Mouse (Mus musculus): Measurements from ENCODE around the gene Fam50b. TPM values are rescaled to one million over a fixed set of nuclear protein-coding genes. Genes with fewer than 3 reads are reported as not detected.

Fam50b gene
- total RNA-seq, 4 experiments from 2014 or later: not detected

DNA sequence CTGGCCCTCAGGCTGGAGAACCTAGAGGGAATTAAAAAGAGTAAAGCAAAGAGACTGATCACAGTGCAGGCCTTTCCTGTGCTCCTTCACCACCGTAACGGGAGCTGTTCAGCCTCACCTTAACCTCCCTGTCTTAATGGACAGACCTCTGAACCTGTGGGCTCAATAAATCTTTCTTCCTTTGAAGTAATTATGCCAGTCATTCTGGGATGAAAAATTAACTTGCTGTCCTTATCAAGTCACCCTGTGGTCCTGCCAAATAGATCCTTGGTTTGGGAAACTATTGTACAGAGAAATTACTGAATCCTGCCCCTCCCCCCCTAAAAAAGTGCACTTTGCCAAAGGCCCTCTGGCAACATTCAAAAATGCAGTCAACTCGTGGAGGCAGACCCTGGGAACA, 4.4 kb downstream of the Fam50b start:
- no peak for DNase-seq

DNA sequence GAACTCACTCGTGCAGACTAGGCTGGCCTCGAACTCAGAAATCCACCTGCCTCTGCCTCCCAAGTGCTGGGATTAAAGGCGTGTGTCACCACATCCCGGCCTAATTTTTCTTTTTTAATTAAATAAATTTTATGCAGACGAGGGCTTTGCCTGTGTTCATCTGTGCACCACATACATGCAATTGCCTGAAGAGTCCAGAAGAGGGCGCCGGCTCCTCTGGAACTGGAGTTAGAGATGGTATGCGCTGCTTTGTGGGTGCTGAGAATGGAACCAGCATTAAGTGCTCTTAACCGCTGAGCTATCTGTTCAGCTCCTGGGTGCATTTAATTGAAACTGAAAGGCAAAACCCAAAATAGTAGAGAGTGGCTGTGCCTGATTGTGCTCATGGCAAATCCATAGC, 6.6 kb downstream of the Fam50b start:
- DNase-seq: no peak

DNA sequence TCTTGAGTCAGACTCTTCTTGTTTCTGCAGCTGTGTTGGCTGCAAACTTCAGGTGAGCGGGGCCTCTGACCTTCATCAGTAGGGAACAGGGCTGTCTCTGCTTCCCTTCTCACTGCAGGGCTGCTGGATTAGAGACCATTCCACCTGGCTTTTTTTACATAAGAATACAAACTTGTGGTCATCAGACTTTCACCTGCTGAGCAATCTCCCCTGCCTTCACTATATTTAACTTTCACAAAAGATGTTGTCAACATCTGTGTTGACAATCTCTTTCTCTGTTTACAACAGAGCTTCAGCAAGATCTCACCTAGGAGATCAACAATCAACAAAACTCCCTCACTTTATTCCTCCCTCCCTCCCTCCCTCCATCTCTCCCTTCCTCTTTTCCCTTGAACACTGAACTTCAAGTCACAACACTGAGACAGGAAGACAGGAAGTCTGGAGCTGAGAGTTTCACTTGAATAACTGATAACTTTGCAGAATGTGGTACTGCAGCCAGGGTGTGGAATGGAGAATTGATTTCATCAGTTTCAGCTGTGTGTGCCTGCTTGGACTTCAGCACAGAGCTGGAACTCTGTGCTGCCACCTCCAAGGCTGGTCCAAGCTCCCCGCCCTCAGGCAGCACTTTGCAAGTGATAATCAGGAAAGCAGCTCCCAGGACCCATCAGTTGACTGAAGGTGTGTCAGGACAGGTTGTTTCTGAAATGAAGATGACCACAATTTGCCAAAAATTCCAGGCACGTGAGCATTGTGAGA, 7.3 kb downstream of the Fam50b start:
- DNase-seq: no peak

DNA sequence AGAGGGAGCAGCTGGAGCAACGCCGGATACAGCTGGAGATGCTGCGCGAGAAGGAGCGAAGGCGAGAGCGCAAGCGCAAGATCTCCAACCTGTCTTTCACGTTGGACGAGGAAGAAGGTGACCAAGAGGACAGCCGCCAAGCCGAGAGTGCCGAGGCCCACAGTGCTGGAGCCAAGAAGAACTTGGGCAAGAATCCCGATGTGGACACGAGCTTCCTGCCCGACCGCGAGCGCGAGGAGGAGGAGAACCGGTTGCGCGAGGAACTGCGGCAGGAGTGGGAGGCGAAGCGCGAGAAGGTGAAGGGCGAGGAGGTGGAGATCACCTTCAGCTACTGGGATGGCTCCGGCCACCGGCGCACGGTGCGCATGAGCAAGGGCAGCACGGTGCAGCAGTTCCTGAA, 12.2 kb downstream of the Fam50b start:
- no peak for DNase-seq

DNA sequence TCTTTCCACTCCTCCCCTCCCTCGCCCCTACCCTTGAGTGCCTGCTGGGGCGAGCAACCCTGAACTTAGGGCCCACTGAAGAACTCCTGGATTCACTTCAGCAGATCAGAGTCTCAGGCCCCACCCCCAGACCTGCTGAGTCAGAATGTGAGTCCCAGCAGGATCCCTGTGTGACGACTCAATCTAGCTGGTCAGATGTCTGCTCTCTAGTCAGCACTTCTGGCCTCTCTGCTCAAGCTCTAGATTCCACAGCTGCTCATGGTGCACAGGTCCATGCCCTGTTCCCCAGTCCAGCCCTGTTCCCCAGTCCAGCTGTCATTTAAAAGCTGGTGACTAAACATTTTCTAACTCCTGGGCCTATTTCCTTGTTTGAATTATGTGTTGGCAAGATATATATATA, 13.9 kb downstream of the Fam50b start:
- DNase-seq: no peak

DNA sequence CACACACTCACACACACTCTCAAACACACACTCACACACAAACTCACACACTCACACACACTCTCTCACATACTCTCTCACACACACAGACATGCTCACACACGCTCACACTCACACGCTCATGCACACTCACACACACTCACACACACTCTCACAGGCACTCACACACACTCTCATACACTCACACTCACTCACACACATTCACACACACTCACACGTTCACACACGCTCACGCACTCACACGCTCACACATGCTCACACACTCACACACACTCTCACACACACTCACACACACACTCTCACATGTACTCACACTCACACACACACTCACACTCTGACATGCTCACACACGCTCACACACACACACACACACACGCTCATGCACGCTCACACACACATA, 24.6 kb downstream of the Fam50b start:
- DNase-seq: no peak

DNA sequence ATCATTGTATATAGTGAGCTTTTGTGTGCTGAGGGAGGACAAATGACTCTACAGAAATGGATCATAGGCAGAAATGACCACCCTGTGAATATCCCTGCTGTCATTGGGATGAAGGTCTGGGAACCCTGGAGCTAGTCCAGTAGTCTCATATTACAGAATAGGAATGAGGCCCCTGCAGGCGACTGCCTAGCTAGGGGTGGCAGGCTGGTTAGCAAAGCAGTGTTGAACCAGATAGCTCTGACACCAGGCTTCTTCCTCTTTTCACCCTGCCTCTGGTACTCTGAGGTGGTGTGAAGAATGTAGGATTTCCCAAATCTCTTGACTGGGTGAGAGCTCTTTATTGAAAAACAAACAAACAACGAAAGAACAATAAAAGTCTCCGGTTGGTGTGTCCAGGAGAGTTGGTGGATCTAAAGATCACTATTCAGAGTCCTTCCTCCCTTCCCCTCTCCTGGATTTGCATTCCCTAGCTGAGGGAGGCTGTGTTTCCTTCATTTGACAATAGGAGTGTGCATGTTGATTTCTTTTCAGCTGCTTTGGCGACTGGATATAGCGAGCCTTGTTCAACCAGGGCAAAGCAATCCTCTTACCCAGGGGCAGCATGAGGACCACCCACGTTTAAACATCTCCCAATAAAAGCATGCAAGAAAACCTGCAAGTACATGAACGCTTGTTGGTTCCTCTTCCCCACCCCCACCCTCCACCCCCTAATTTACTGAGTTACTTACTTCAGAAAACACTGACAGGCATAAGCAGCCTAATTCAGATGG, 26.1 kb downstream of the Fam50b start:
- DNase-seq: no peak

DNA sequence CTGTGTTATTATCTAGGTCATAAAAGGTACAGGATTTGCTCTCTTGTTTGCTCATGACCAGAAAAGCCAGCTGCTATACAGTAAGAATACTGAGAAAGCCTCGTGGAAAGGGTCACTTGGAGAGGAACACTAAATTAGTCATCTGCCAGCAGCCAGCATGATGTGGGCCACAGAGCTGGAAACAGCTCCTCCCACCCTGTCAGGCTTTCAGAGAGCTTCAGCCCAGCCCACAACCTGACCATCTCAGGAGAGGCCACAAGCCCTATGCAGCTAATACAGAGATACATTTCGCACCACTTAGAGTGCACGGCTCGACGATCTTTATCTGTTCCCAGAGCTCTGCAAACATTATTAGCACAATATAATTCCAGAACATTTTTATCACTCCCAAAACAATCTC, 27.5 kb downstream of the Fam50b start:
- DNase-seq: no peak

DNA sequence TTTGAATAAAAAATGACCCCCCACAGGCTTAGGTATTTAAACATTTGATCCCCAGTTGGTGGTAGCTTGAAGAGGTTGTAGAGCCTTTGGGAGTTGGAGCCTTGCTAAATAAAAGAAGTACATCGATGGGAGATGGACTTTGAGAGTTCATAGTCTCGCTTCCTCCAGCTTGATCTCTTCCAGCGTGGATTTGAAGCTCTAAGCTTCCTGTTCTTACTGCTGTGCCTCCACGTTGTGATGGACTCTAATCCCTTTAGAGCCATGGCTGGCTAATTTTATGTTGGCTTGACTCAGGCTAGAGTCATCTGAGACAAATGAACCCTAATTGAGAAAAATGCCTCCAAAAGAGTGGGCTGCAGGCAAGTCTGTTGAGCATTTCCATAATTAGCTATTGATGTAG, 28.2 kb downstream of the Fam50b start:
- DNase-seq: no peak

DNA sequence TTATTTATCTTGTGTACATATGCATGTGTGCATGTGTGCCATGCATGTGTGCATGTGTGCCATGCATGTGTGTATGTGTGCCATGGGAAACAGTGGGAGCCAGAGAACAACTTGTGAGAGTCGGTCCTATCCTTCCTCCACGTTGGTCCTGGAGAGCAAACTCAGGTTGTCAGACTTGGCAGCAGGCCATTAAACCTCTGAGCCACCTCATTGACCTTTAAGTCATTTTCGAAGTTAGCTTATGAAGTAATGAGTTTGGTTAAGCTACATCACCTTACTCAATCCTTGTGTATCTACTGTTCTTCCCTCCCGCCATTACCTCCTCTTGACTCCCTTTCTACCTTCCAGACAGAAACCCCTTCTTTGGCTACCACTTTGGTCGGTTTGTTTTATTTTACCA, 30.6 kb downstream of the Fam50b start:
- DNase-seq: no peak

DNA sequence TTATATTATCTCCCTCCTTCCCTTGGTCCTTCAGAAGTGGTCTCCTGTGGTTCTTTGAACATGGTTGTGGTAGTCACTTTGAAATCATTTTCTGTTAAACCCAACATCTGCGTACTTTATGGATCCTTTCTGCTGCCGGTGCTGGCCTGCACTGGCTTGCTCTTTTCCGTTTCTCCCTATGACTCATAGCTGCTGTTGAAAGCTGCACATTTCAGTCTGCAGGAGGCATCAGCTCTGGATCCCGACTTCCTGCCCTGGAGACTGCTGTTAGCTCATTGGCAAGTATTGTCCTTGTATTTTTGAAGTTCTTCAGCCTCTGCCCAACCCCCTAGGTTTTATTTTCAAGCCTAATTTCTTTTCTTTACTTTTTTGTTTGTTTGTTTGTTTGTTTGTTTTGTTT, 31.9 kb downstream of the Fam50b start:
- DNase-seq: no peak

DNA sequence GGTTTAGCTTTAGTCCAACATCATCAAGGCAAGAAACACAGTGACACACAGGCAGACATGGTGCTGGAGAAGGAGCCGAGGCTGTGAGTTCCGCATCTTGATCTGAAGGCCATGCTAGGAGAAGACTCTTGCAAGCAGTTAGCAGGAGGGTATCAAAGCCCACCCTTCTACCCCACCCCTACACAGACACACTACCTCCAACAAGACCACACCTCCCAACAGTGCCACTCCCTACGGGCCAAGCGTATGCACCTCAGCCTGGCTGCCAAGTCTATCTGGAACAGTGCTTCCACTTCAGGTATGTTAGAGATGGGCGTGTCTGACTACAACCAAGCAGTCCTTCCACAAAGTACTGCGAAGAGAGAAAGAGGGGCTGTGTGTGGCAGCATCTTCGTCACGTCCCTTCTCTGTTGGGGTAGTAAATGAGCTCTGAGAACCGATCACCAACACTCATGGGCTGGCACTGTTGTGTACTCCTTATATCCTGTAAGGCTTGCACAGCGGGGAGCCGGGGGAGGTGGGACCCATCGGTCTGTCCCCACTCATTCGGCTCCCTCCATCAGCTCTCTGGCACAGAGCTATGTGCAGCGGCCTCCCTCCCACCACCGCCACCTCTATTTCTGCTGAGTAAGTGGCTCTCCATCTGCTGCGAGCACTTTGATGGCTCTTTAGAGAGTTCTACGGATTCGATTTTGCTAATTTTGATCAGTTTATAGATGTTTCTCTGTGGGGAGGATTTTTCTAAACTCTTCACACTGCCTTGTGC, 33.1 kb downstream of the Fam50b start:
- no peak for DNase-seq

DNA sequence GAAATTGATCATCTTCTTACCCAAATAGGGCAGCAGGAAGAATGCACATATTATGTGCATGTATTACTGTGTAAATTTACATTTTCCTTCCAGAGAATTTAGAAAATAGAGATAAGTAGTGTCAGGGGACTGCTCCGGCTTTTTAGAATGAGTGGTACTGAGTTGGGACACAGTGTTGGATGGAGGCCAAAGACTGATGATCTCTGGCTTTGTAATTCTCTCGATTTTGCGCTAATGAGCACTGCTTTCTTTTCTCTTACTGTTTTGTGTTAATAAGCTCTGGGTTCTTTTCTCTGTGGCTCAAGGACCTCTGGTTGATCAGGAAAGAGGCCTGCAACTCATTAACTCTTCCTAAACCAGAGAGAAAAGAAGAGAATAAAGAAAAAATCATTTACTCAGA, 42.1 kb downstream of the Fam50b start:
- no peak for DNase-seq

DNA sequence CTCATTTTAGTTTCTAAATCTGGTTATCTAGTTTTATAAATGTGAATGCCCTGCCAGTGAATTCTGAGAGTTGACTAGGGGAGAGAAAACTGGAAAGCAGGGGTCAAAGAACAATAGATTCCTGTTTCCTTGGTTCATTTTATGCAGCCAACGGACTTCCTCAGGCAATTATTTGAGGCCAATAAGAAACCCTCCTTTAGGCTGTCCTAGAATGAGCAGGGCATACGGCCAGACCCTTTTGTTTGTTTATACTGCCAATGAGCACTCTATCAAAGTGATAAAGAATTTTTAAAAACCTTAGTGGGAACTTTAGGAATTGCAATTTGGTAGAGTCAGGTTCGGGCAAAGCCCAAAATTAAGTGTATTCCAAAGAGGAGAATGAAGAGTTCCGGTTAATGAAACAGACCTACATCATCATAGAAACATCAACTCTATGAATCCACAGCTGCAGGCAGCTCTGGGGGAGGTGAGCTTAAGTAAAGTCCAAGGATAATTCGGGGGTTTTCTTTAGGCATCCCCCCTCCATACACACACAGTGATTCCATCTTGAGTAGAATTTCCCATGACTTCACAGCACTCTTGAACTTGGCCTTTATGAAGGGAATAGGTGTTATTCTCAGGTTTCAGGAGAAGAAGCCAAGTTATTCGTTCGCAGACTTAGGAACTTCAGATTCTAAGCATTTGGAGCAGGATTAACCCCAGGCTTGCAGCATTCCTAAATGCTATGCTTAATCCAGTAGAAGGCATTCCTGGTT, 46.4 kb downstream of the Fam50b start:
- no peak for DNase-seq

DNA sequence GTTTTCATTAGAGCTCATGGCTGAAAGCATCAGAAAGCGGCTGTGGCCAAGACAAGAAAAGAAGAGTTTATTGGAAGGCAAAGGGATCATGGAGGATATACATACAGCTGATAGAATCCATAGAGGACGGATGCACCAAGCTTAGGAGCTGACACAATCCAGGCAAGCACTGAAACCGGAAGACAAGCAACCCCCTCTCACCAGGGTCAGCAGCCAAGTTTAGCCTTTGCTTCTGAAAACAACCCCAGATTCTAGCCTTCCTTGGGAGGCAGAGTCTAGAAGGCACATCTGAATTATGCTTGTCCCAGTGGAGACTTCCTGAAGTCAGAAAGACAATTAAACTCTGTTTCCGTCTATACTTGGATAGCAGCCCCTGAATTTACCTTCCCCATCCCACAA, 47.0 kb downstream of the Fam50b start:
- no peak for DNase-seq

DNA sequence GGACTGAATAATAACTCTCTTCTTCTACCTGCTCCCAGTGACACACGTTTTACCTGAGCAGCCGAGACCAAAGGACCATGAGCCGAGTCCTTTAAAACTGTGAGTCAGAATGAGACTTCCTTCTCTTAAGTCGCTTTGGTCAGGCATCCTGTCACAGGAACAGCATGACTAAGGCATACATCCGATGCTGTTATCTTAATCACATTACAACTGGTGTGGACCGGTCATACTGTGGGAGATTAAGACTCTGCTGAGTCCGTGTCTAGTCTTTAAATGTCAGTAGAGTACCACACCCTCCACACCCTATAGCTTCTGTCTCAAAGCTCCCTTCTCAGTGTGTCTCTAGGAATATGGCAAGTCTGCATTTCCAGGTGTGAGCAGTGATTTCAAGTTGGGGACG, 50.2 kb downstream of the Fam50b start:
- DNase-seq: no peak

DNA sequence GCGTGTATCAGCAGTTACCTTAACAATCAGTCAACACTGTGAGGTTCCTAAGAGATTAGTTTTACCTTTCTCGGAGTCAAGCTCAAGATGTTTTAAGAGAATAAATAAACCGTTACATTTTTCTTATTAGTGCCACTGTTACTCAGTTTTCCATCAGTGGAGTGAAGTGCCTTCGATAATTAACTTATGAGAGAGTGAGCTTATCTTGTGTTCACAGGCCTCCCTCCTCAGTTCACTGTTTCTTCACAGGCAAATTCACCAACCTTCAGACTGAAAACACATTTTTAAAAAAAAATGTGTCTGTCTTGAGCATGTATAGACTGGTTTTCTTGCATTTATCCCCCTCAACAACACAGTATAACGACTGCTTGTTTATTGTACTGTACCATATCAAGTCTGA, 52.0 kb downstream of the Fam50b start:
- no peak for DNase-seq

DNA sequence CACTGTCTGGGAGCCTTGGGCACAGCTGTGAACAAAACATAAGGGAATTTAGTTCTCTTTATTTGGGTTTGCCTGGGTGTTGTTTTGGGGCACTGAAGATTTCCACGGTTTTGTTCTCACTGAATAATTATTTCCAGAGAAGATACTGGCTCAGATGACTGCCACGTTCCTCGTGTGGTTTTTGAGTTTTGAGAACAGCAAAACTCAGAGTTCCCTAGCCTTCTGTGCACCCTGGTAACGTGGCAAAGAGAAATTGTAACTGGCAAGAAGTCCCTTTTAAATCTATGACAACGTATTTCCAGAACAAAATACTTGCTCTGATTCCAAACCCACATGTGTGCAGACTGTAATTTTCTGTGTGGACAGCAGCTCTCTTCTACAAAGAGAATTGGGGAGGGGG, 52.9 kb downstream of the Fam50b start:
- no peak for DNase-seq

DNA sequence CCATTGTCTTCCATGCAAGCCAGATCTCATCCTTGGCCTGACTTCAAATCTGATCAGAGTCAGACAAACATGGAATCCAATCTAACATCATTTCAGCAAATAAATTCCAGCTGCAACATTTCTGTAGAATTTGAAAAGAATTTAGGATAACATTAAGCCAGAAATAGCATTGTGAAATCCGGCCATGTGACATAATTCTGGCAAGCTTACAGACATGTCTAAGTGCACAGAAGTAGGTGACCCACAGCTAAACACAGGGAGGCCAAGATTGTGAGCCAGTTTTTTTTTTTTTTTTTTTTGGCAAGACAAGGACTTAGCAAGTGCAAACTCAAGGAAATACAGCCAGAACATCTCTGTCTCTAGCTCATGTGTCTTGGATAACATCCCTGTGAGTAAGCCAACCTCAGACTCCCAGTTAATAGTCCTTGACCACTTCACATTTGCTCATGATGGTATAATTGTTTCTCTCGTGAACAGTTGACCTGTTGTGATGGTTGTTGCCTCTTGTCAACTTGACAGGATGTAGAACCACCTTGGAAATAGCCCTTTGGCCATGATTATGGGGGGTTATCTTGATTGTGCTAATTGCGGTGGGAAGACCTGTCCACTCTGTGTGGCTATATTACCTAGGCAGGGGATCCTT, 54.6 kb downstream of the Fam50b start:
- DNase-seq: peak; percentile 4

DNA sequence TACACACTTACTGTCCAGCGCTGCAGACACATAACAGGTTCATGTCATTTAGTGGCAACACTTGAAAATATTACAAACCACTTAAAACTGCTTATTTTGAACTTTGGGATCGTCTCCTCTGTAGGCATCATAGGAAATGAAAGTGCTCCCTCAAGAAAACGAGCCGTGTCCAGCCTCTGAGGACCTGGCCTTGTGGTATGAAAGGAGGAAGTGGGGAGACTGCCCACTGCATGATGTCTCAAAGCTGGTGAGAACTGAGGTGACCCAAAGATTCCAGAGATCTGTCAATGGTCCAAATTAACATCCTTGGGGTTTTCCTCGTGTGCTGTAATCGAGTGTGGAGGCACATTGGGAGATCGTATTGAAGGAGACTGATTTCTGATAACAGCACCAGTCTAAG, 58.4 kb downstream of the Fam50b start:
- DNase-seq: no peak

DNA sequence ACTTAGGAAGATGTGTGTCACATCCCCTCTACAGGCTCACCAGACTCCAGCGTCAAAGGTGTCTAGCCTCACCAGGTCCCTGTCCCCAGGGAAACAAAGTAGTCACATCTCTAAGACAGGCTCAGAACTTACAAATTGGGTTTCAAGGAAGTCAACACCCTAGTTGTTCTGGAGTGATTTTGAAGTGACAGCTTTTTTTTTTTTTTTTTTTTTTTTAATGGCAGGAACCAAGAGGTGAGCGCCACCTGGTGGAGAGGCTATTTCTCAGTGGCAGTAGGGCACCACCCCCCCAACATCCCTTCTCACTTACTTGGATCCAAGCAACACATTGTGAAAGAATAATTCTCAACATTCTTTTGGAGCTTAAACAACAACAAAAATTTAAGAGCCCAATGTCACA, 59.2 kb downstream of the Fam50b start:
- peak; percentile 7 for DNase-seq

DNA sequence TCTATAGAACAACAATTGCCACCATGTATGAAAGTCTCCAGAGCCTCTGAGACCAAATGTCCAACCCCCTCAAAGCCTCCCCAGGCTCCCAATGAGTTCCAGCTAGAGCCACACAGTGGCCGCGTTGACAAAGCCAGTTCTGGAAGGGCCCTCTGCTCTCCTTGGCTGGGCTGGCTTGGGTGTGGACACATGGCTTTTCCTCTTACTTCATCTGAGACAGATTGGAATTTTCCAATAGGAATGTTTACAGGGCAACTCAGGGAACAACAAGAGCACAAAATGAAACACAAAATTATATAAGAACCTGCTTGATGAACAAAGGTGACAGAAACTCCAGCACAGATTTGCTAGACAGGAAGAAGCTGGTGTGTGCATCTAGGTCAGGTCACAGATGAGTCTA, 59.8 kb downstream of the Fam50b start:
- DNase-seq: peak; percentile 16

Data from adrenal gland, adult 8-10 months (tissue).